Mouse (Mus musculus): Measurements from ENCODE around the gene 2510039O18Rik. TPM values are rescaled to one million over a fixed set of nuclear protein-coding genes. Genes with fewer than 3 reads are reported as not detected.

2510039O18Rik gene
- polyA plus RNA-seq, 1 experiment from 2014 or later = 13.3 TPM

- H3K27me3 ChIP-seq (ENCODE audit: control insufficient read depth, insufficient read depth, low read length) = no peaks in the 10 kb centered on the region
- no peak for TF ChIP-seq CTCF (IDR thresholded peaks at IDR 0.05; ENCODE audit: low read depth)
- no peak for TF ChIP-seq EP300 (optimal IDR thresholded peaks at IDR 0.05)
- H3K4me1 ChIP-seq (replicated peaks; ENCODE audit: control insufficient read depth, insufficient read depth) = peaks cover 8% of the 10 kb centered on the region; the same call in 1 of the 2 replicates
- H3K9ac ChIP-seq (ENCODE audit: low read length) = no peak overlapping the region
- 81% methylated on average over 12 of the region's 12 CpGs for WGBS
- no peak overlapping the region for H3K4me3 ChIP-seq (ENCODE audit: low read depth, low read length)
- peaks cover 4% of the 10 kb centered on the region; the same call in 1 of the 2 replicates for H3K36me3 ChIP-seq (ENCODE audit: control insufficient read depth, insufficient read depth, low read length)
- no peaks in the 10 kb centered on the region for H3K9me3 ChIP-seq (ENCODE audit: control insufficient read depth, low read length)
- H3K4me2 ChIP-seq (replicated peaks; ENCODE audit: low read depth) = 0 out of 2 replicates have a peak overlapping the region, but pooled peaks have one; percentile 5
- ATAC-seq (ENCODE audit: low FRiP score, low TSS enrichment) (peak; percentile 33; the same call in 1 of the 2 replicates), DNase-seq (ENCODE audit: low spot score) (no peak)
- peak overlapping the region; percentile 63 for H3K27ac ChIP-seq (replicated peaks)
These were observed 37.7 kb upstream of the 2510039O18Rik start for GRCm38 (mm10) chr4:147902906-147903500.

DNA sequence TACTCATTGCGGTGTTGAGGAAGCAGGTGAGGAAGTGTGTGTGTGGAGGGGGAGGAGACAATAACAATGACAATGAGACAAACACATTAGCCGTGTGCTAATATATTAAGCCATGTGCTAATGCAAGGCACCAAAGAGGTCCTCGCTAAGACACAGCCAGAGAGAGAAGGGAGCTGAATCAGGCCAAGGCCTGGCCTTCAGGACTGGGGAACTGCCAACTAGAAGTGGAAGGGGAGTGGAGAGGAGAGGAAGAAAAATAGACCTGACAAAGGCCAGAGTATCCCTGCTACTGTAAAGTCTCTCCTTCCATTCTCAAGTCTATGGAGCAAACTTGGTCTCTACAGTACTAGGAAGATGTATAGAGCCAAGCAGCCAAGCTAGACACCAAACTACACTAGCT is 37.1 kb upstream of the 2510039O18Rik start:
- ATAC-seq (ENCODE audit: low FRiP score, low TSS enrichment) = peak; percentile 31; the same call in 1 of the 2 replicates
- TF ChIP-seq EP300 (optimal IDR thresholded peaks at IDR 0.05) (no peak), CTCF (IDR thresholded peaks at IDR 0.05; ENCODE audit: low read depth) (no peak)
- Histone ChIP-seq H3K27me3 (ENCODE audit: control insufficient read depth, insufficient read depth, low read length) (no peaks in the 10 kb centered on the region), H3K4me1 (replicated peaks; ENCODE audit: control insufficient read depth, insufficient read depth) (peaks cover 8% of the 10 kb centered on the region; the same call in 1 of the 2 replicates), H3K4me3 (ENCODE audit: low read depth, low read length) (peak overlapping the region; percentile 94), H3K36me3 (ENCODE audit: control insufficient read depth, insufficient read depth, low read length) (no peaks in the 10 kb centered on the region; the same call in 1 of the 2 replicates), H3K27ac (replicated peaks) (peak overlapping the region; percentile 89; the same call in 1 of the 2 replicates), H3K4me2 (replicated peaks; ENCODE audit: low read depth) (peak overlapping the region; percentile 70), H3K9me3 (ENCODE audit: control insufficient read depth, low read length) (no peaks in the 10 kb centered on the region), H3K9ac (ENCODE audit: low read length) (peak overlapping the region; percentile 89; the same call in 1 of the 2 replicates)
- 64% methylated on average over 3 of the region's 3 CpGs for WGBS
- DNase-seq (ENCODE audit: low spot score) = no peak

DNA sequence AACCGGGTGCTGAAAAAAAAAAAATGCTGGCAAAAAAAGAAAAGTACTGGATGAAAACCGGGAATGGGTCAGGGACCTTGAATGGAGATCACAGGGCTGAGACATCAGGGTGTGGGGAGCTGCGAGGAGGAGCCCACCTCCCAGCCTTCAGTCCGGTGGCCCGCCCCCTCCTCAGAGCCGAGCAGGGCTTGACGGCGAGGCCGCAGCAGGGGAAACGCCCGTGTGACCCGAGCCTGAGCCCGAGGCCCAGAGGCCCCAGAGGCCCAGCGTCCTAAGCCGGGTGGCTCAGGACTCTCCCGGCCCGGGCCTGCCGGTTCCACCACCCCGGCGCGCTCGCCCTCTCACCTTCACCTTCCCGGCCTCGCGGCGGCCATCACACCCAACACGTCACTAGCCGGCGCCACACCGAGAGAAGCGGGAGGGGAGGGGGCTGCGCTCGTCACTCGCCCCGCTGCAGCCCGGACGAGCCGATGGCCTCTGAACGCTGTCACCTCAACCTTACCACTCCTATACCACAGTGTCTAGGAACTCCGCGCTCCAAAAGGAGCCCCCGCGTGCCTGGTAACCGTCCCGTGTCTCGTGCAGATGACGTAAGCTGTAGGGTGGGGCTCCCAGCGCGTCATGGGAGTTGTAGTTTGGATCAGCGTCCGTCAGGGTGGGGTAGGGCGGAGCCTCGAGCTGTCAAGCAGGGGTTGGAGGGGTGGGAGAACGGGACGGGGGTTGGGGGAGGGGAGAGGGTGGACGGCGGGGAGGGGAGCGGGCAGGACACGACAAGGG is 36.2 kb upstream of the 2510039O18Rik start, which contains the start of gene Mfn2:
TSS of gene Mfn2 (minus strand) at position 392 of the 777 bp plus-strand sequence.
- Histone ChIP-seq H3K4me2 (replicated peaks; ENCODE audit: low read depth) (peak within 1 kb of the TSS; percentile 70), H3K36me3 (ENCODE audit: control insufficient read depth, insufficient read depth, low read length) (no peaks in the 10 kb centered on the region; the same call in 1 of the 2 replicates), H3K27ac (replicated peaks) (peak within 1 kb of the TSS; percentile 89), H3K4me1 (replicated peaks; ENCODE audit: control insufficient read depth, insufficient read depth) (peaks cover 8% of the 10 kb centered on the region; the same call in 1 of the 2 replicates), H3K9ac (ENCODE audit: low read length) (peak within 1 kb of the TSS; percentile 89), H3K9me3 (ENCODE audit: control insufficient read depth, low read length) (no peaks in the 10 kb centered on the region), H3K4me3 (ENCODE audit: low read depth, low read length) (peak within 1 kb of the TSS; percentile 94), H3K27me3 (ENCODE audit: control insufficient read depth, insufficient read depth, low read length) (no peaks in the 10 kb centered on the region)
- under 1% methylated on average over 46 of the region's 59 CpGs for WGBS
- ATAC-seq (ENCODE audit: low FRiP score, low TSS enrichment) = peak; percentile 85
- no peak for TF ChIP-seq CTCF (IDR thresholded peaks at IDR 0.05; ENCODE audit: low read depth)
- TF ChIP-seq EP300 (optimal IDR thresholded peaks at IDR 0.05) = no peak
- peak; percentile 87 for DNase-seq (ENCODE audit: low spot score)

GRCm38 (mm10) chr4:147905090-147905659 is 35.5 kb upstream of the 2510039O18Rik start:
- Histone ChIP-seq H3K9me3 (ENCODE audit: control insufficient read depth, low read length) (no peaks in the 10 kb centered on the region), H3K4me1 (replicated peaks; ENCODE audit: control insufficient read depth, insufficient read depth) (peaks cover 8% of the 10 kb centered on the region; the same call in 1 of the 2 replicates), H3K4me3 (ENCODE audit: low read depth, low read length) (peak overlapping the region; percentile 94), H3K36me3 (ENCODE audit: control insufficient read depth, insufficient read depth, low read length) (no peaks in the 10 kb centered on the region; the same call in 1 of the 2 replicates), H3K27ac (replicated peaks) (no peak overlapping the region), H3K9ac (ENCODE audit: low read length) (peak overlapping the region; percentile 89), H3K4me2 (replicated peaks; ENCODE audit: low read depth) (peak overlapping the region; percentile 60), H3K27me3 (ENCODE audit: control insufficient read depth, insufficient read depth, low read length) (no peaks in the 10 kb centered on the region)
- DNase-seq (ENCODE audit: low spot score) = no peak
- no peak for TF ChIP-seq CTCF (IDR thresholded peaks at IDR 0.05; ENCODE audit: low read depth)
- TF ChIP-seq EP300 (optimal IDR thresholded peaks at IDR 0.05) = no peak
- no peak for ATAC-seq (ENCODE audit: low FRiP score, low TSS enrichment)
- 2% methylated on average over 8 of the region's 8 CpGs for WGBS

- peak; percentile 84 for ATAC-seq (ENCODE audit: low FRiP score, low TSS enrichment)
- Histone ChIP-seq H3K27me3 (ENCODE audit: control insufficient read depth, insufficient read depth, low read length) (no peaks in the 10 kb centered on the region), H3K27ac (replicated peaks) (no peak overlapping the region), H3K4me1 (replicated peaks; ENCODE audit: control insufficient read depth, insufficient read depth) (peaks cover 6% of the 10 kb centered on the region; the same call in 1 of the 2 replicates), H3K36me3 (ENCODE audit: control insufficient read depth, insufficient read depth, low read length) (no peaks in the 10 kb centered on the region; the same call in 1 of the 2 replicates), H3K9me3 (ENCODE audit: control insufficient read depth, low read length) (no peaks in the 10 kb centered on the region), H3K9ac (ENCODE audit: low read length) (no peak overlapping the region), H3K4me2 (replicated peaks; ENCODE audit: low read depth) (no peak overlapping the region), H3K4me3 (ENCODE audit: low read depth, low read length) (no peak overlapping the region)
- no peak for TF ChIP-seq CTCF (IDR thresholded peaks at IDR 0.05; ENCODE audit: low read depth)
- TF ChIP-seq EP300 (optimal IDR thresholded peaks at IDR 0.05) = no peak
- DNase-seq (ENCODE audit: low spot score) = no peak
- 66% methylated on average over 5 of the region's 5 CpGs for WGBS
These were observed 34.5 kb upstream of the 2510039O18Rik start for GRCm38 (mm10) chr4:147906230-147906629.
